Mouse (Mus musculus): Measurements from ENCODE around the gene Cpsf2. TPM values are rescaled to one million over a fixed set of nuclear protein-coding genes. Genes with fewer than 3 reads are reported as not detected.

The Cpsf2 gene
- polyA plus RNA-seq, 1 experiment from 2014 or later, result 13.9 TPM

- 84% methylated on average over 4 of the region's 4 CpGs for WGBS
- no peak for TF ChIP-seq EP300 (optimal IDR thresholded peaks at IDR 0.05)
- no peak for TF ChIP-seq CTCF (IDR thresholded peaks at IDR 0.05; ENCODE audit: low read depth)
- ATAC-seq (ENCODE audit: low FRiP score, low TSS enrichment), result no peak
- Histone ChIP-seq H3K27me3 (ENCODE audit: control insufficient read depth, insufficient read depth, low read length) (no peaks in the 10 kb centered on the region), H3K36me3 (ENCODE audit: control insufficient read depth, insufficient read depth, low read length) (no peaks in the 10 kb centered on the region), H3K27ac (replicated peaks) (no peak overlapping the region), H3K9me3 (ENCODE audit: control insufficient read depth, low read length) (no peaks in the 10 kb centered on the region), H3K4me3 (ENCODE audit: low read depth, low read length) (no peak overlapping the region), H3K9ac (ENCODE audit: low read length) (no peak overlapping the region), H3K4me1 (replicated peaks; ENCODE audit: control insufficient read depth, insufficient read depth) (no peaks in the 10 kb centered on the region), H3K4me2 (replicated peaks; ENCODE audit: low read depth) (no peak overlapping the region)
- DNase-seq (ENCODE audit: low spot score), result no peak
These were observed 59.1 kb downstream of the Cpsf2 start for GRCm38 (mm10) chr12:102034934-102035333.

GRCm38 (mm10) chr12:102039861-102040260, 64.1 kb downstream of the Cpsf2 start:
- TF ChIP-seq CTCF (IDR thresholded peaks at IDR 0.05; ENCODE audit: low read depth), result no peak
- TF ChIP-seq EP300 (optimal IDR thresholded peaks at IDR 0.05), result no peak
- ATAC-seq (ENCODE audit: low FRiP score, low TSS enrichment), result no peak
- Histone ChIP-seq H3K27ac (replicated peaks) (no peak overlapping the region), H3K4me3 (ENCODE audit: low read depth, low read length) (no peak overlapping the region), H3K9ac (ENCODE audit: low read length) (no peak overlapping the region), H3K4me1 (replicated peaks; ENCODE audit: control insufficient read depth, insufficient read depth) (no peaks in the 10 kb centered on the region), H3K36me3 (ENCODE audit: control insufficient read depth, insufficient read depth, low read length) (no peaks in the 10 kb centered on the region), H3K4me2 (replicated peaks; ENCODE audit: low read depth) (no peak overlapping the region), H3K27me3 (ENCODE audit: control insufficient read depth, insufficient read depth, low read length) (no peaks in the 10 kb centered on the region), H3K9me3 (ENCODE audit: control insufficient read depth, low read length) (no peaks in the 10 kb centered on the region)
- 88% methylated on average over 2 of the region's 2 CpGs for WGBS
- no peak for DNase-seq (ENCODE audit: low spot score)

- H3K27me3 ChIP-seq (ENCODE audit: control insufficient read depth, insufficient read depth, low read length), result no peaks in the 10 kb centered on the region
- no peak overlapping the region for H3K4me3 ChIP-seq (ENCODE audit: low read depth, low read length)
- H3K9ac ChIP-seq (ENCODE audit: low read length), result no peak overlapping the region
- no peak for TF ChIP-seq CTCF (IDR thresholded peaks at IDR 0.05; ENCODE audit: low read depth)
- no peak for TF ChIP-seq EP300 (optimal IDR thresholded peaks at IDR 0.05)
- ATAC-seq (ENCODE audit: low FRiP score, low TSS enrichment) (no peak), DNase-seq (ENCODE audit: low spot score) (no peak)
- no peaks in the 10 kb centered on the region for H3K36me3 ChIP-seq (ENCODE audit: control insufficient read depth, insufficient read depth, low read length)
- no peak overlapping the region for H3K4me2 ChIP-seq (replicated peaks; ENCODE audit: low read depth)
- H3K4me1 ChIP-seq (replicated peaks; ENCODE audit: control insufficient read depth, insufficient read depth), result no peaks in the 10 kb centered on the region
- H3K9me3 ChIP-seq (ENCODE audit: control insufficient read depth, low read length), result no peaks in the 10 kb centered on the region
- WGBS, result 33% methylated on average over 2 of the region's 2 CpGs
- no peak overlapping the region for H3K27ac ChIP-seq (replicated peaks)
These were observed 65.9 kb downstream of the Cpsf2 start for GRCm38 (mm10) chr12:102041699-102042098.

GRCm38 (mm10) chr12:102042247-102042646, 66.5 kb downstream of the Cpsf2 start:
- H3K4me3 ChIP-seq (ENCODE audit: low read depth, low read length), result no peak overlapping the region
- DNase-seq (ENCODE audit: low spot score), result no peak
- no peaks in the 10 kb centered on the region for H3K9me3 ChIP-seq (ENCODE audit: control insufficient read depth, low read length)
- H3K4me2 ChIP-seq (replicated peaks; ENCODE audit: low read depth), result no peak overlapping the region
- H3K4me1 ChIP-seq (replicated peaks; ENCODE audit: control insufficient read depth, insufficient read depth), result no peaks in the 10 kb centered on the region
- 64% methylated on average over 7 of the region's 7 CpGs for WGBS
- TF ChIP-seq EP300 (optimal IDR thresholded peaks at IDR 0.05), result no peak
- TF ChIP-seq CTCF (IDR thresholded peaks at IDR 0.05; ENCODE audit: low read depth), result no peak
- H3K9ac ChIP-seq (ENCODE audit: low read length), result no peak overlapping the region
- H3K27me3 ChIP-seq (ENCODE audit: control insufficient read depth, insufficient read depth, low read length), result no peaks in the 10 kb centered on the region
- no peak overlapping the region for H3K27ac ChIP-seq (replicated peaks)
- H3K36me3 ChIP-seq (ENCODE audit: control insufficient read depth, insufficient read depth, low read length), result no peaks in the 10 kb centered on the region
- ATAC-seq (ENCODE audit: low FRiP score, low TSS enrichment), result no peak

GRCm38 (mm10) chr12:102043840-102044239, 68.1 kb downstream of the Cpsf2 start:
- no peaks in the 10 kb centered on the region for H3K9me3 ChIP-seq (ENCODE audit: control insufficient read depth, low read length)
- no peak for DNase-seq (ENCODE audit: low spot score)
- no peak overlapping the region for H3K4me3 ChIP-seq (ENCODE audit: low read depth, low read length)
- ATAC-seq (ENCODE audit: low FRiP score, low TSS enrichment), result no peak
- H3K9ac ChIP-seq (ENCODE audit: low read length), result no peak overlapping the region
- no peak overlapping the region for H3K4me2 ChIP-seq (replicated peaks; ENCODE audit: low read depth)
- H3K27ac ChIP-seq (replicated peaks), result no peak overlapping the region
- H3K4me1 ChIP-seq (replicated peaks; ENCODE audit: control insufficient read depth, insufficient read depth), result no peaks in the 10 kb centered on the region
- 64% methylated on average over 5 of the region's 5 CpGs for WGBS
- H3K27me3 ChIP-seq (ENCODE audit: control insufficient read depth, insufficient read depth, low read length), result no peaks in the 10 kb centered on the region
- no peaks in the 10 kb centered on the region for H3K36me3 ChIP-seq (ENCODE audit: control insufficient read depth, insufficient read depth, low read length)
- TF ChIP-seq CTCF (IDR thresholded peaks at IDR 0.05; ENCODE audit: low read depth) (no peak), EP300 (optimal IDR thresholded peaks at IDR 0.05) (no peak)

GRCm38 (mm10) chr12:102054155-102054554, 78.4 kb downstream of the Cpsf2 start:
- Histone ChIP-seq H3K9me3 (ENCODE audit: control insufficient read depth, low read length) (no peaks in the 10 kb centered on the region), H3K9ac (ENCODE audit: low read length) (no peak overlapping the region), H3K27me3 (ENCODE audit: control insufficient read depth, insufficient read depth, low read length) (no peaks in the 10 kb centered on the region), H3K4me2 (replicated peaks; ENCODE audit: low read depth) (no peak overlapping the region), H3K4me1 (replicated peaks; ENCODE audit: control insufficient read depth, insufficient read depth) (no peaks in the 10 kb centered on the region), H3K27ac (replicated peaks) (no peak overlapping the region), H3K4me3 (ENCODE audit: low read depth, low read length) (no peak overlapping the region), H3K36me3 (ENCODE audit: control insufficient read depth, insufficient read depth, low read length) (no peaks in the 10 kb centered on the region)
- WGBS, result 81% methylated on average over 4 of the region's 4 CpGs
- no peak for DNase-seq (ENCODE audit: low spot score)
- ATAC-seq (ENCODE audit: low FRiP score, low TSS enrichment), result no peak
- TF ChIP-seq EP300 (optimal IDR thresholded peaks at IDR 0.05) (no peak), CTCF (IDR thresholded peaks at IDR 0.05; ENCODE audit: low read depth) (peak; percentile 29)
